Mouse (Mus musculus) olfactory bulb, adult 2 months (tissue): ENCODE data around the gene Parp1. TPM values are rescaled to one million over a fixed set of nuclear protein-coding genes. Genes with fewer than 3 reads are reported as not detected.

ENCODE experiments used
- H3K27ac ChIP-seq: fragments of 200-500 bp; 2 replicates; pipeline ENCODE4 v1.5.1; 2012; ENCODE audit warnings: low read depth, low read length; ENCODE audit not compliant: insufficient read depth
- H3K4me1 ChIP-seq: fragments of 200-500 bp; 2 replicates; pipeline ENCODE4 v1.6.1; 2012; ENCODE audit warnings: low read length; ENCODE audit not compliant: control insufficient read depth, insufficient read depth
- H3K4me3 ChIP-seq: fragments of 200-500 bp; 2 replicates; pipeline ENCODE4 v1.5.1; 2012; ENCODE audit warnings: mild to moderate bottlenecking, low read depth, low read length, moderate library complexity; ENCODE audit not compliant: insufficient read depth
- CTCF ChIP-seq: fragments of 200-500 bp; IDR thresholded peaks from 2 replicates; pipeline ENCODE4 v1.5.1; 2012; ENCODE audit warnings: low read depth, mild to moderate bottlenecking, low read length, moderate library complexity; ENCODE audit not compliant: insufficient read depth
- POLR2A ChIP-seq: fragments of 200-500 bp; IDR thresholded peaks from 2 replicates; pipeline ENCODE4 v1.6.1; 2012; ENCODE audit warnings: mild to moderate bottlenecking, low read depth, low read length, moderate library complexity; ENCODE audit not compliant: insufficient read depth
- WGBS: fragments of 180-500 bp; shearing (Covaris S2); methylation state at CpG from one replicate; pipeline ENCODE4 v1.1.7; 2018; 5-methylcytosine and 5-hydroxymethylcytosine counted together
- polyA plus RNA-seq: library from polyadenylated mRNA; stranded (reverse); fragments of >200 nt; gene quantifications from 2 replicates; pipeline ENCODE4 v1.2.4, GENCODE M21; 2012; ENCODE audit warnings: low replicate concordance; ENCODE audit not compliant: missing spikeins, insufficient read depth, insufficient read length

Parp1 gene
- not detected in 2 replicates for polyA plus RNA-seq

DNA sequence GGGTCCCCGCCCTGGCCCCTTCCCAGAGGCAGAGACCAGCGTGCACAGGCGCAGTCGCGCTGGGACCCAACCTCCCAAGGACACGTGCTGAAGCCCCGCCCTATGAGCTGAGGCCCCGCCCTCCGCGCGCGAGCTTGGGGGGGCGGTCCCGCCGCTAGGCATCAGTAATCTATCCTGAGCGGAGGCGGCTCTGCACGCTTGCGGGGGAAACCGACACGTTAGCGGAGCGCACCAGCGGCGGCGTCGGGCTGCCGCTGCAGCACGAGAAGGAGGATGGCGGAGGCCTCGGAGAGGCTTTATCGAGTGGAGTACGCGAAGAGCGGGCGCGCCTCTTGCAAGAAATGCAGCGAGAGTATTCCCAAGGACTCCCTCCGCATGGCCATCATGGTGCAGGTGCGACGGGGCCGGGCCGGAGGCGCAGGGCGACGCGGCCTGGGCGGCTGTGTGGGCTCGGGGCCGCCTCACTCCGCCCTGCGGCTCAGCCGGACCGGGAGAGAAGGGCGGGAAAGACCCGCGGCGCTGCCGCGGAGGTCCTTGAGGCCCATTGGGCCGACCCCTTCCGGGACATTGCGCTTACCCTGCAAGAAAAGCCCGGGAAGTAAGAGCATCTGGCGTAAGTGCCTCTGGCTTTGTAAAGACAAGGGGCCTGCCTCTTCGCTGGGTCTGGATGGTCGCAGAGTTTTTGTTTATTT is at the start of gene Parp1:
TSS of gene Parp1 (plus strand) at position 164 of the 692 bp plus-strand sequence.
- Histone ChIP-seq H3K4me3 (peak within 1 kb of the TSS; percentile 69), H3K27ac (peak within 1 kb of the TSS; percentile 73), H3K4me1 (peaks cover 33% of the 10 kb centered on the region)
- under 1% methylated on average over 67 of the region's 67 CpGs for WGBS
- TF ChIP-seq POLR2A = peak; percentile 71
- no peak for TF ChIP-seq CTCF

DNA sequence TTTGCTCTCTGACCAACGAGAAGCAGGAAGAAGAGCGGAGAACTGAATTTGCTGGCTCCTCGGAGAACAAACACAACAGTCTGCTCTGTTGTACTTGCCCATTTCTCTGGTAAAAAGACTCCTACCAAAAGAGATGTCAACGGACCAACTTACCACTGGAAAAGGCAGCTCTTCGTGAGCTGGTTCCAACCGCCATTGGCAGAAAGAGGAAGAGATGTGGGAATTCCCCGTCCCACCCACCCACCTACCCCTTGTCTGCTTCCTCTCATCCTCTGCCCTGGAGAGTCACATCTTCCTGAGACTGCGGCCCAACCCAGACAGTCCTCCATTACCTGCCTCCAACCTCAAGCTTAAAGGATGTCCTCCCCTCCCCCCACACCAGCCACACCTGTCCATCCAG is 49.2 kb upstream of the Parp1 start:
- 83% methylated on average over 8 of the region's 8 CpGs for WGBS
- Histone ChIP-seq H3K27ac (no peak overlapping the region), H3K4me3 (no peak overlapping the region), H3K4me1 (peaks cover 5% of the 10 kb centered on the region)
- TF ChIP-seq CTCF (no peak), POLR2A (no peak)

DNA sequence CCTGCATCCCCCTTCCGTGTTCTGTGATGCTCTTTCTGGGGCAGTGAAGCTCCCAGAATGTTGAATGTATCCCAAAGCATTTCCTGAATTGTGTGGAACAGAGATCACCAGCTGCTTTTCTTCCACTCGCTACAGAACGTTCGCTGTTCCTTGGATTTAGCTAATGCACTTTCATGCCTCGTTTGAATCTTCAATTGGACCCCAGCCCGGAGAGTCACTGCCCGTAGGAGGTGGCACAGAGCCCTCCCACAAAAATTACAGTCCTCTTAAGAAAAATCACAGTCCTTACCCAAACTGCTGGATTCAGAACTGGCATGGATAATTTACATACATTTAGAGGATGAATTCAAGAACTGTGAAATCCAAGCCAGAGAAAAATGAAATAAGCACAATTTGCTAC is 48.5 kb upstream of the Parp1 start:
- Histone ChIP-seq H3K4me1 (peaks cover 5% of the 10 kb centered on the region), H3K27ac (no peak overlapping the region), H3K4me3 (no peak overlapping the region)
- WGBS = 16% methylated on average over 7 of the region's 7 CpGs
- TF ChIP-seq CTCF (no peak), POLR2A (no peak)

DNA sequence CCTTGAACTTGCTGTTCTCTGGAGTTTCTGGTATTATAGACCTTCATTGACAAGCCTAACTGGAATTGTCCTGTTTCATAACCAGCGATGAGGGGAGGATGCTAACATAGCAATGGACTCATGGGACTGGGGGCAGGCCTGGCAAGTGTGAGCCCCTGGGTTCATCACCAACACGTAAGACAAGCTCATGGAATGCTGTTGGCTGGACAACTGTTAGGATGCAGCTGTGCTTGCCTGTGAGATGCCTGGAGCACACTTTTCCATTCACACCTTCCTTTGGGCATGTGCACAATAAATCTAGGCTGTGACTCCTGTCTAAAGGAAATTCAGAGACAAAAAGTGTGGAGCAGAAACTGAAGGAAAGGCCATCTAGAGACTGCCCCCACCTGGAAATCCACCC is 45.4 kb upstream of the Parp1 start:
- H3K4me3 ChIP-seq = no peak overlapping the region
- TF ChIP-seq POLR2A = no peak
- no peak for TF ChIP-seq CTCF
- WGBS = 99% methylated on average over 2 of the region's 2 CpGs
- peaks cover 5% of the 10 kb centered on the region for H3K4me1 ChIP-seq
- no peak overlapping the region for H3K27ac ChIP-seq

DNA sequence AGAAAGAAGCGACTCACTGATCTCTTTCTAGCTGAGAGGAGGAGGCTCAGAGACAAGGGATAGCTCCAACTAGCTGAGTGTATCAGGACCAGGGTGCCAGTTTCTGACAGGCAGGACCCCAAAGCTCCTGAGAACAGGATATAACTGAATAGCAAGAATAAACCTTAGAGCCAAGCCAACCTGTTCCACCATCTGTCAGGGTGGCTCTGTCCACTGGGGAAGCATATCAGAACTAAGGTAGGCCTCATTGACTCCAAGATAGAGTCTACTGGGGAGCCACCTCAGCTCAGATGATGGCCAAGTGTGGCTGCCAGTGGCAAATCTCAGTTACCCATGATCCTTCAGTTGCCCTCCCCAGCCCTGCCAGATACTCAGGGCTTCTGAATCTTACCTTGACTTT is 43.4 kb upstream of the Parp1 start:
- no peak for TF ChIP-seq POLR2A
- TF ChIP-seq CTCF = no peak
- 83% methylated on average over 1 of the region's 1 CpGs for WGBS
- Histone ChIP-seq H3K4me1 (no peaks in the 10 kb centered on the region), H3K4me3 (no peak overlapping the region), H3K27ac (no peak overlapping the region)

DNA sequence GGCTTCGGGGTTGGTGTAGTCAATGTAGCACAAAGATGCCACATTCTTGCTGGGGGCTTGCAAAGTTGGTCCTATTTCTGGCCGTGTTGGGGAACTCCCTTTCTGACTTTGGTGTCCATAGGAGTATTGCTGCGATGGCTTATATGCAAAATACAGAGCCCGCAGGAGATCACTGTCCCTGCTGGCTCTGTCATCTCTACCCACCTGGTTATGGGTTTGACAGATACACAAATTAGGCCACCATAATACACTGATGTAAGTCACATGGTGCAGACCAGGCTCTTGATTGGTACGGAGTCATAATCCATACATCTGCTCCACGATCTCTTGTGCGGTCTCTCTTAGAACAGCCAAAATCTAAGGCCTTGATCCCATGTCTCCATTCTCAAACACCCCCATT is 38.9 kb upstream of the Parp1 start:
- Histone ChIP-seq H3K4me1 (no peaks in the 10 kb centered on the region), H3K27ac (no peak overlapping the region), H3K4me3 (no peak overlapping the region)
- 96% methylated on average over 7 of the region's 7 CpGs for WGBS
- TF ChIP-seq POLR2A (no peak), CTCF (no peak)

DNA sequence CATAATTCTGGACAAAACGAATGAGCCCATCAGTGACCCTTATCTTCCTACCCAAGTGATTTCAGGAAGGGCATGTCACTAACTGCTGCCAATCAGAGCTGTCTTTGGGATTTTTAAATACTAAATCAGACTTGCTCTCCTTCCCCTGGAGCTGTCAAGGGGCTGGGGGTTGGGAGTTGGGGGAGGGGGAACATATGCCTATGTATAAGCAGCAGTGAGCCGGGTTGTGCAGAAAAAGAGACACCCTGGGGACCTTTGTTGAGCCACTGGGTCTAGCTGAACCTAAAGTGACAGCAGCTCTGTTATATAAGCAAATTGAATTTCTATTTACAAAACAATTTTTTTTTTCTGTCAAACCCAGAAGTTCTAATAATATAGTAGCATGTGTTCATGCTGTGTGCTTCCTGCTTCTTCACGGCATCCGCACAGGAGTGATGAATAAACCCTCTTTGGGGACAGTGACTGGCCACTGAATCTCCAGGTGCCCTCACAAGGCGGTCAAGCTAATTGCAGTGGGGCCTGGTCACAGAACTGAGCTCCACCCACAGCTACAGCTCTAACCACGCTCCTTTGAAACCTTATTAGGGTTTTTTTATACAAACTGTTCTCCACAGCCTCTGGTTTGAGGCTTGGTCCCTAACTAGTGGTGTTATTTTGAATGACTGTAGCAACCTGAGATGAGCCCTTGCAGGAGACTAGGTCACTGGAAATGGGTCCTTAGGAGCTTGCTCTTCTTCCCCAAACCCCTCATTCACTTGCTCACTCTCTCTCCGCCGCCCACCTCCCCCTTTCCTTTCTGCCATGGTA is 38.1 kb upstream of the Parp1 start:
- Histone ChIP-seq H3K27ac (no peak overlapping the region), H3K4me3 (no peak overlapping the region), H3K4me1 (no peaks in the 10 kb centered on the region)
- 67% methylated on average over 8 of the region's 8 CpGs for WGBS
- TF ChIP-seq CTCF = no peak
- TF ChIP-seq POLR2A = no peak

DNA sequence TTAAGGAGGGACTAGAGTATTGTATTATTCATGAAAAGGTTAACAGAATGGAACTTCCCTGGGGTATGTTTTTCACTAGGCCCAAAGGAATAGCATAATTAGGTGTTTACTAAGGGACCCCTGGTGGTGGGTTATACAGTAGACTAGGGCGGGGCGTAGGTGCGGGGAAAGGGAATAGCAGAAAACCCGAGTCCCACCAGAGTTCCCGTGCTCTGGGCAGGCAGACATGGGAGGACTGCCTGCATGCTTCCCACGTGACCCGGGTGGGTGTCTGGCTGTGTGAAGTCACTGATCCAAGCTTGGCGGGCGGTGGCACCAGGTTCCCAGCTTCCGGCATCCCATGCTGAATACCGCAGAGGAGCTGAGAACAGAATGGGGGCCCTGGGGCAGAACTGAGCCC is 36.1 kb upstream of the Parp1 start:
- H3K4me3 ChIP-seq = no peak overlapping the region
- TF ChIP-seq POLR2A = no peak
- TF ChIP-seq CTCF = no peak
- H3K4me1 ChIP-seq = no peaks in the 10 kb centered on the region
- no peak overlapping the region for H3K27ac ChIP-seq
- WGBS = 91% methylated on average over 11 of the region's 11 CpGs

DNA sequence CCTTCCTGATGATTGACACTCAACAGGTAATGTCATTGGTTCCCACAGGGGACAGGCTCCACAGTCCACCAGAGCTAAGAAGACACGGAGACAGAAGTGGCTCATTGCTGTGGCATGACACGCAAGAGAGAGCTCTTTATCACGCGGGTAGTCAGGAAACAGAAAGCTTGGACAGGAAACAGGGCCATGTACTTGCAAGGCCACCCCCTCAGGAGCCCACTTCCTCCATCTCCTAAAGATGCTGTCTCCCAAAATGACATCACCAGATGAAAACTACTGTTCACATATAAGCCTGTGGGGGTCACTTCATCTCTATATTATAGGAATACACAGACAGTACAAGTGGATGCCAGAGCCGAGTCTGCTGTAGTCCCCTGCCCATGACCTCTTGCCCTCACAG is 32.0 kb upstream of the Parp1 start:
- no peak for TF ChIP-seq POLR2A
- no peak for TF ChIP-seq CTCF
- H3K4me3 ChIP-seq = no peak overlapping the region
- peaks cover 3% of the 10 kb centered on the region; the same call in 1 of the 2 replicates for H3K4me1 ChIP-seq
- no peak overlapping the region for H3K27ac ChIP-seq
- WGBS = 87% methylated on average over 5 of the region's 5 CpGs
